Mouse (Mus musculus): Measurements from ENCODE around the gene Poc5. TPM values are rescaled to one million over a fixed set of nuclear protein-coding genes. Genes with fewer than 3 reads are reported as not detected.

Gene Poc5
- polyA plus RNA-seq, 1 experiment from 2014 or later: 20.1 TPM

DNA sequence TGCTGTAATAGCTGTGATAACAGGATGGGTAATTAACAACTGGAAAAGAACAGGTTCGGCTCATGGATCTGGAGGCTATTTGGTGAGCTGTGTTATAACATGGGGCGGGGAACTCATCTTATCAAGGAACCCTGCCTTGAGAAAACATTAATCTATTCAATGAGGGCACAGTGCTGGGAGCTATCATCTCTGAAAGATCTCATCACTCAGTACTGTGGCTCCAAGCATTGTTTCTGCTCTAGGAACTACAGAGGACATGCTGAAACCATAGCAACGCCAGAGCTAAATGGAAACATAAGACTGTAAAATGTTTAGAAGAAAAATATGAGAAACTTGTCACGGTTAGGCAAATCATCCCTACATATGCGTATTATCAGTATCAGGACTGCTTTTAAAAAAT, 69.9 kb downstream of the Poc5 start:
- no peak overlapping the region for H3K4me3 ChIP-seq
- H3K4me1 ChIP-seq (replicated peaks): no peaks in the 10 kb centered on the region
- no peak overlapping the region for H3K27ac ChIP-seq (replicated peaks)
- 84% methylated on average over 5 of the region's 5 CpGs for WGBS
- no peak for ATAC-seq (ENCODE audit: low read depth)
- H3K36me3 ChIP-seq: no peaks in the 10 kb centered on the region
- H3K27me3 ChIP-seq: no peaks in the 10 kb centered on the region
- H3K4me2 ChIP-seq: no peak overlapping the region
- H3K9ac ChIP-seq: no peak overlapping the region
- H3K9me3 ChIP-seq: no peaks in the 10 kb centered on the region

DNA sequence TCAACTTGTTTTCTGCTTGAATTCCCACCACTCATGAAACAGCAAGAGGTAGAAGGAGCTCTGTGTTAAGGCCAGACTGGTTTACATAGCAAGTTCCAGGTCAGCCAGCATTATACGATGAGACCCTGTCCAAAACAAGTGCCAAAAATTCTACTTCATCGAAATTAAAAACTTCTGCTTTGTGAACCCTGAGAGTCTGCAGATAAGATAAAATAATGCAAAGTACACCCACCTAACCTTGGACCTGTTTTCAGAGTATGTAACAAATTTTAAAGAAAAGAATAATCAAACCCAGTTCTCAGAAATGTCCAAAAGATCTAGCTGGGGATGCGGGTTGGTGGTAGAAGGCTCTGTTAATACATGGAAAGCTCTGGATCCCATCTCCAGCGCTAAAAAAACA, 70.5 kb downstream of the Poc5 start:
- no peak overlapping the region for H3K9ac ChIP-seq
- H3K9me3 ChIP-seq: no peaks in the 10 kb centered on the region
- H3K27ac ChIP-seq (replicated peaks): no peak overlapping the region
- H3K4me1 ChIP-seq (replicated peaks): no peaks in the 10 kb centered on the region
- H3K4me3 ChIP-seq: no peak overlapping the region
- no peak for ATAC-seq (ENCODE audit: low read depth)
- no peak overlapping the region for H3K4me2 ChIP-seq
- whole genome bisulfite sequencing: 85% methylated on average over 4 of the region's 4 CpGs
- H3K36me3 ChIP-seq: no peaks in the 10 kb centered on the region
- H3K27me3 ChIP-seq: no peaks in the 10 kb centered on the region

DNA sequence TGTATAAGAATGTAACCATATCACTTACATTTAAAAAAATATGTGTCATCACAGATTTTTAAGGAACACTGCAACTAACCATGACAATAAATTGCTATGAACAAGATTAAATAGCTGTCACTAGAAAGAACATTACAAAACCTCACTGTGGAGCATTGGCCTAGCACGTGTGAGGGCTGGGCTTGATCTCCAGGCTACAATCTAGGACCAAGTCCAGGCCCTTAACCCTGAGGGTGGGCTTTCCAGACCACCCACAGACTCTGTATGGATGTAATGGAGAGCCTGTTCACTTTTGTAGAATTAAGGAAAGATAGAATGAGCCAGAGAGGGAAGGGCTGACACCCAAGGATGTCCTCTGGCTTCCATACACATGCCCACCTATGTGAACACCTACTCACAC, 74.5 kb downstream of the Poc5 start:
- 66% methylated on average over 1 of the region's 1 CpGs for WGBS
- H3K4me1 ChIP-seq (replicated peaks): no peaks in the 10 kb centered on the region
- no peak overlapping the region for H3K27ac ChIP-seq (replicated peaks)
- no peak overlapping the region for H3K9ac ChIP-seq
- no peaks in the 10 kb centered on the region for H3K27me3 ChIP-seq
- no peak overlapping the region for H3K4me3 ChIP-seq
- ATAC-seq (ENCODE audit: low read depth): no peak
- H3K4me2 ChIP-seq: no peak overlapping the region
- no peaks in the 10 kb centered on the region for H3K36me3 ChIP-seq
- no peaks in the 10 kb centered on the region for H3K9me3 ChIP-seq

DNA sequence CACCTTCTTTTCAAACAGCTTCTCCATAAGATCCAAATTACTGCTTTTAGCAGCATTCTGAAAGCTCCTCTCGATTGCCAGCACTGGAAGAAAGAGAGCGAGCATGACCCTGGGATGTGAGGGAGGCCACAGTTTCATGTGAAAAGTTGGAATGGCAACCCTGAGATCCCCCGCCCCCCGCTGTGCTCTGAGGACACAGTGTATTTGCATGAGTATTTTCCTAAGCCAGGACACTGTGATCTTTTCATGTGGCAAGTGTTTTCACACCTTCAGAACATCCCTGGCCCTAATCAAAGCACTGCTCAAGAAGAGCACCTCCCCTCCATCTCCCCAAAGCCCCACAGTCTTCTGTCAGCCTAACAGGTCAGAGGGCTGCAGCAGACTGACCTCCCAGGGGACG, 77.2 kb downstream of the Poc5 start:
- Histone ChIP-seq H3K27me3 (no peaks in the 10 kb centered on the region), H3K9ac (no peak overlapping the region), H3K9me3 (no peaks in the 10 kb centered on the region), H3K4me2 (no peak overlapping the region), H3K36me3 (no peaks in the 10 kb centered on the region), H3K27ac (replicated peaks) (no peak overlapping the region), H3K4me3 (no peak overlapping the region), H3K4me1 (replicated peaks) (no peaks in the 10 kb centered on the region)
- no peak for ATAC-seq (ENCODE audit: low read depth)
- WGBS: 45% methylated on average over 5 of the region's 5 CpGs

Small RNA genes within 50 kb of the gene (microRNA-seq; reads per million reads assigned to microRNA genes)
- not detected for gene Gm25213

Other genes with a start within 250 kb of the Poc5 start
- not detected in 2 replicates for gene Ankdd1b, start 82.9 kb downstream of the Poc5 start, polyA plus RNA-seq (2015; fragmentation: Nextera tagmentation; extraction: Ambion mirVana)
- not detected in 2 replicates for gene Gm17622, start 102.4 kb downstream of the Poc5 start, polyA plus RNA-seq (2015; fragmentation: Nextera tagmentation; extraction: Ambion mirVana)
- 5.6 and 7.0 TPM in 2 replicates for gene Polk, start 154.3 kb downstream of the Poc5 start, polyA plus RNA-seq (2015; fragmentation: Nextera tagmentation; extraction: Ambion mirVana)
- 9.2 and 9.9 TPM in 2 replicates for gene Col4a3bp, start 154.3 kb downstream of the Poc5 start, polyA plus RNA-seq (2015; fragmentation: Nextera tagmentation; extraction: Ambion mirVana)